22 mouse cellular contexts compared by ENCODE assay signal in the genomic region with DNA sequence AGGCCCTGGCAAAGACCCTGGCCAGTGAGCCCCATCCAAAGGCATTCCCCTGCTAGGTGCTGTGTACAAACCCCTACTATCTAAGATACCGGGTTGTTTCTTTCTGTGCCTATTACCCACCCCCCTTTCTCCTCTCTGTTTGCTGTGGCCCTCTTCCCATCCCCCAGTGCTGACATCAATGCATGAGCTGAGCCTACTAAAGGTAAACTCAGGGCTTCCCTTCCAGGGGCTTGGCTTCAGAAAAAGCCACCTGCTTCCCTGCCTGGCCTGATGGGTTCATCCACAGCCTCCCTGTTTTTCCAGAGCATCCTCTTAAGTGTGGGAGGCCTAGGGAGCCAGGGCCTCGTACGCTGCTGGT. TPM values are rescaled to one million over a fixed set of nuclear protein-coding genes. Genes with fewer than 3 reads are reported as not detected.
DNase-seq lines count a peak whose midpoint lies in the region; ATAC-seq and TF ChIP-seq lines count a peak whose summit lies in the region.
"Had no signal": no experiment of that assay in that cellular context is flagged by ENCODE, and none has a peak within 500 bp of the region (broad histone marks: within the 10 kb centered on the region; RNA-seq: fewer than 3 reads in every experiment).

No protein-coding gene starts in this region.

- no peak overlapping the region for H3K27ac ChIP-seq in lung, embryonic 14.5 days (ENCODE audit: low read depth)
- no peak overlapping the region for H3K27ac ChIP-seq in lung, embryonic 16.5 days (ENCODE audit: low read length)
- H3K27ac ChIP-seq: embryonic facial prominence, embryonic 13.5 days; embryonic facial prominence, embryonic 15.5 days; forebrain, embryonic 10.5 days; forebrain, embryonic 12.5 days had no signal

- H3K4me3 ChIP-seq in lung, embryonic 14.5 days (ENCODE audit: low read depth, low read length): no peak overlapping the region
- H3K4me3 ChIP-seq in lung, embryonic 16.5 days (ENCODE audit: low read length): no peak overlapping the region
- H3K4me3 ChIP-seq: embryonic facial prominence, embryonic 13.5 days; embryonic facial prominence, embryonic 15.5 days; erythroblast, embryonic 14.5 days; forebrain, embryonic 10.5 days; forebrain, embryonic 12.5 days had no signal

- H3K9me3 ChIP-seq in lung, embryonic 14.5 days (ENCODE audit: low read depth, low read length): no peaks in the 10 kb centered on the region
- no peaks in the 10 kb centered on the region for H3K9me3 ChIP-seq in lung, embryonic 16.5 days (ENCODE audit: control insufficient read depth, low read length)
- H3K9me3 ChIP-seq: embryonic facial prominence, embryonic 13.5 days; embryonic facial prominence, embryonic 15.5 days; forebrain, embryonic 10.5 days; forebrain, embryonic 12.5 days had no signal

- DNase-seq in lung, embryonic 14.5 days: peak; percentile 28
- no peak for DNase-seq in lung, adult 18-20 months
- DNase-seq in lung, postnatal 4 days: no peak
- DNase-seq: adrenal gland, adult 2 months; adrenal gland, postnatal 10 days; adrenal gland, postnatal 25 days; cerebellum, adult 11 months; cerebellum, adult 18-20 months; cerebellum, adult 8-10 months; cerebellum, adult 9-11 months; cerebellum, postnatal 14 days; cerebellum, postnatal 36 days; embryo, embryonic 11 days had no signal

- ATAC-seq in lung, embryonic 14.5 days (ENCODE audit: insufficient read depth): peak; percentile 61; the same call in 1 of the 2 replicates
- ATAC-seq in lung, embryonic 16.5 days (ENCODE audit: low read depth): peak; percentile 24
- ATAC-seq: forebrain, embryonic 14.5 days; forebrain, embryonic 16.5 days had no signal

- no peaks in the 10 kb centered on the region for H3K4me1 ChIP-seq in lung, embryonic 14.5 days (ENCODE audit: insufficient read depth)
- H3K4me1 ChIP-seq in lung, embryonic 16.5 days (replicated peaks; ENCODE audit: control insufficient read depth, insufficient read depth, low read length): peaks cover 4% of the 10 kb centered on the region; the same call in 1 of the 2 replicates
- H3K4me1 ChIP-seq: embryonic facial prominence, embryonic 13.5 days had no signal

- 52% methylated on average over 3 of the region's 3 CpGs for WGBS in lung, embryonic 14.5 days
- WGBS in lung, embryonic 16.5 days: 45% methylated on average over 3 of the region's 3 CpGs

- no peak overlapping the region for H3K9ac ChIP-seq in lung, embryonic 14.5 days
- no peak overlapping the region for H3K9ac ChIP-seq in lung, embryonic 16.5 days (ENCODE audit: low read length)
- H3K9ac ChIP-seq: embryonic facial prominence, embryonic 13.5 days; embryonic facial prominence, embryonic 15.5 days; forebrain, embryonic 12.5 days had no signal

- TF ChIP-seq CTCF in lung, embryonic 14.5 days (IDR thresholded peaks at IDR 0.05; ENCODE audit: low read depth): no peak

- no peak overlapping the region for H3K4me2 ChIP-seq in lung, embryonic 14.5 days
- no peak overlapping the region for H3K4me2 ChIP-seq in lung, embryonic 16.5 days (ENCODE audit: low read depth, low read length)
- H3K4me2 ChIP-seq: embryonic facial prominence, embryonic 13.5 days; embryonic facial prominence, embryonic 15.5 days; forebrain, embryonic 12.5 days had no signal

- no peaks in the 10 kb centered on the region for H3K36me3 ChIP-seq in lung, embryonic 14.5 days (ENCODE audit: insufficient read depth)
- H3K36me3 ChIP-seq in lung, embryonic 16.5 days (ENCODE audit: control insufficient read depth, insufficient read depth, low read length): no peaks in the 10 kb centered on the region
- H3K36me3 ChIP-seq: embryonic facial prominence, embryonic 13.5 days; embryonic facial prominence, embryonic 15.5 days; forebrain, embryonic 10.5 days; forebrain, embryonic 12.5 days had no signal

- H3K27me3 ChIP-seq in lung, embryonic 14.5 days (ENCODE audit: insufficient read depth, low read length): no peaks in the 10 kb centered on the region
- peaks cover 12% of the 10 kb centered on the region; the same call in 1 of the 2 replicates for H3K27me3 ChIP-seq in lung, embryonic 16.5 days (ENCODE audit: control insufficient read depth, insufficient read depth, low read depth, low read length)
- H3K27me3 ChIP-seq: embryonic facial prominence, embryonic 15.5 days; forebrain, embryonic 12.5 days had no signal

RNA-seq across cellular contexts. Expression of gene Kcnc4, which starts 42.1 kb away (rescaled TPM):
- polyA plus RNA-seq in lung, embryonic 14.5 days (2014; fragmentation: Nextera tagmentation; extraction: Ambion mirVana): 0.07 and 0.18 TPM in 2 replicates
- 0.05 and 0.08 TPM in 2 replicates for polyA plus RNA-seq in lung, embryonic 16.5 days (2015; fragmentation: Nextera tagmentation; extraction: Ambion mirVana)
- polyA plus RNA-seq: C2C12; erythroblast, embryonic 14.5 days; forebrain, embryonic 10.5 days had no signal
